Mouse (Mus musculus) erythroblast, embryonic 14.5 days (primary cell): ENCODE results near the gene Cnot4.

Experiments
- GATA1 ChIP-seq: IDR thresholded peaks from 2 replicates; pipeline ENCODE4 v1.6.1; 2012; ENCODE audit warnings: low read length, inconsistent platforms, mixed read lengths
- TAL1 ChIP-seq: IDR thresholded peaks from 3 replicates; pipeline ENCODE4 v1.6.1; 2012; ENCODE audit warnings: low read length, inconsistent platforms, mixed read lengths

DNA sequence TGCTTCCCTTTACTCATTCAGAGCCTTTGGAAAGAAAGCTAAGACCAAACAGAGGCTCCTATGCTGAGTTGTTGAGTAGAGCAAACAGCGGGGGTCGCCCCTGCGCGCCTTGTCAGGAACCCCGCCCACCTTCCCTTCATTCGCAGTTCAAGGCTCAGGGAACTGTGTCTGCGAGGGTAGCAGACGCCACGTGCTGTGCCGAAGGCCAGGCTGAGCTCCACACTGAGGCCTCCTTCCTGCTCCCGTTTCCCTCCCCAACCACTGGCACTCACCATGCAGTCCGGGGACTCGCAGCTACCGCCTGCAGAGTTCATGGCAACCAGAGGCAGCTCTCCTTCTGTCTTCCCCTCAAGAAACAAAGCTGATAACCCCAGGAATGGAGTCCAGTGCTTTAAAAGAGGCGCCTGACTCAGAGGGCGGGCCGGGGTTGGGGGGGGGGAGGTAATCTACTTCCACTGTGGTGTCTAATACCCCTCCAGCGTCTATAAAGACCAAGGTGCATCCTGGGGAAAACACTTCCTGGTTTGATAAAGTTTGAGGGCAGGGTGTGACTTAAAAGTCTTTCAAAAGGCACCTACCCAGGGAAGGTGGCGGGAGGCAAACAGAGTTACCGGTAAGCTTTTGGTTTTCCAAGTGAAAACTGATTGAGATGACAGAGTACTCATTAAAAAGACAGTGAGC lies 145.3 kb downstream of the Cnot4 start, which contains the start of gene Slc23a4:
- no peak for TF ChIP-seq GATA1
- TF ChIP-seq TAL1: no peak
